Comparison of ENCODE assay signal across 8 mouse cellular contexts in the genomic region with DNA sequence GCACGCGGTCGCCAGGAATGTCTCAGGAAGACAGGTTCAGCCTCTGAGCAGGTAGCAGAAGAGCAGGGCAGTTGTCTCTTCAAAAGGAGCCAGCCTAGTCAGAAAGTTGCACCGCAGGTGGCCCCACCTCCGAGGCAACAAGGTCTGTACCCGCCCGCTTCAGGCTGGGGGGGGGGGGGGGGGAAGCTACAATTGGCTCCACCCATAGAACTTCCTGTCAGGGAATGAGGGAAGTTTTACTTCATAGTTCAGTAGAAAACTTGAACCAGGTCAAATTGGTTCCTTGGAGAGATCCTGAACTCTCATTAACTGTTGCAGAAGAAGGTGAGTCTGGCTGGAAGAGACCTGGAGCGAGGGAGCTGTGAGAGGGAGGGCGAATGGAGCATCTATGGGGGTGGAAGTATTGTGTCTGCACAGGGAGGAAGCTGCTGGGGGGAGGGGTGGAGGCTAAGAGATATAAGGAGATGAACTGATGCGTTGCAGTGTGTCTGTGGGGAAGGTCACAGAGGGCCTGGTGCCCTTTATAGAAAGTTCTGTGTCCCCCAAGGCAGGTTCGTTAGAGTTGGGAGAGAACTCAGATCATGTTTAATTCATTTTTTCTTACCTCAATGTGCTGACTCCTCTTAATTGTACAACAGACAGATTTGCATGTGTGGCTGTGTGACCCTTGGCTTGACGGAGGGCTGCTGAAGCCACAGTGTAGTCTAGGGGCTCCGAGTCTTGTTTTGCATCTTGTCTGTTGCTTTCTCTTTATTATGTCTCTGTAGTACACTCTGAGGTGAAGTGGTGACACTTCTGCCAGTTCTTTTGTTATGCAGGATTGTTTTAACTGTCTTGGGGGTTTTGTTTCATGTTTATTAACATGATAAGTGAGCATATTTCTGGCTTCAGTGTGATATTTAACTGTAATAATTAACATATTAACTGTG. TPM values are rescaled to one million over a fixed set of nuclear protein-coding genes. Genes with fewer than 3 reads are reported as not detected.
DNase-seq lines count a peak whose midpoint lies in the region; ATAC-seq and TF ChIP-seq lines count a peak whose summit lies in the region.

Gene Gimap9, plus strand, starts transcription at position 199 of the 929 bp plus-strand sequence.

- no peak within 1 kb of the TSS for H3K4me2 ChIP-seq in forebrain, embryonic 16.5 days (ENCODE audit: low read length)
- peak within 1 kb of the TSS; percentile 45 for H3K4me2 ChIP-seq in embryonic facial prominence, embryonic 12.5 days (replicated peaks)
- H3K4me2 ChIP-seq in hindbrain, embryonic 13.5 days = peak within 1 kb of the TSS; percentile 31
- peak within 1 kb of the TSS; percentile 29 for H3K4me2 ChIP-seq in midbrain, postnatal 0 days (ENCODE audit: low read depth, low read length, poor library complexity, severe bottlenecking)

- 26% methylated on average over 13 of the region's 13 CpGs for WGBS in forebrain, embryonic 10.5 days
- 24% methylated on average over 9 of the region's 13 CpGs for WGBS in forebrain, embryonic 16.5 days
- 18% methylated on average over 13 of the region's 13 CpGs for WGBS in embryonic facial prominence, embryonic 12.5 days
- 19% methylated on average over 13 of the region's 13 CpGs for WGBS in hindbrain, embryonic 13.5 days
- WGBS in midbrain, postnatal 0 days = 23% methylated on average over 13 of the region's 13 CpGs

- H3K36me3 ChIP-seq in forebrain, embryonic 10.5 days (replicated peaks) = no peaks in the 10 kb centered on the region
- no peaks in the 10 kb centered on the region for H3K36me3 ChIP-seq in forebrain, embryonic 16.5 days (ENCODE audit: control insufficient read depth, insufficient read depth)
- no peaks in the 10 kb centered on the region for H3K36me3 ChIP-seq in embryonic facial prominence, embryonic 12.5 days
- no peaks in the 10 kb centered on the region for H3K36me3 ChIP-seq in hindbrain, embryonic 13.5 days
- no peaks in the 10 kb centered on the region for H3K36me3 ChIP-seq in midbrain, postnatal 0 days (ENCODE audit: insufficient read depth, low read length)

- no peak for DNase-seq in forebrain, embryonic 10.5 days (ENCODE audit: extremely low spot score, low spot score)
- peak; percentile 78 for DNase-seq in liver
- DNase-seq in midbrain, postnatal 0 days (ENCODE audit: low spot score) = no peak
- DNase-seq in thymus, postnatal 25 days = peak; percentile 91
- DNase-seq in ovary, postnatal 14 days (ENCODE audit: low spot score) = no peak

- peaks cover 10% of the 10 kb centered on the region for H3K4me1 ChIP-seq in forebrain, embryonic 10.5 days
- H3K4me1 ChIP-seq in forebrain, embryonic 16.5 days (replicated peaks; ENCODE audit: control insufficient read depth, insufficient read depth, low read length) = no peaks in the 10 kb centered on the region
- H3K4me1 ChIP-seq in embryonic facial prominence, embryonic 12.5 days = no peaks in the 10 kb centered on the region; the same call in 1 of the 2 replicates
- H3K4me1 ChIP-seq in hindbrain, embryonic 13.5 days (replicated peaks) = 0 out of 2 replicates have a peak, but pooled peaks cover 3% of the 10 kb centered on the region
- H3K4me1 ChIP-seq in midbrain, postnatal 0 days (ENCODE audit: insufficient read depth, low read length) = no peaks in the 10 kb centered on the region

- peak within 1 kb of the TSS; percentile 64; the same call in 1 of the 2 replicates for H3K27ac ChIP-seq in forebrain, embryonic 10.5 days
- no peak within 1 kb of the TSS for H3K27ac ChIP-seq in forebrain, embryonic 16.5 days (ENCODE audit: low read length)
- H3K27ac ChIP-seq in embryonic facial prominence, embryonic 12.5 days = no peak within 1 kb of the TSS
- H3K27ac ChIP-seq in hindbrain, embryonic 13.5 days = no peak within 1 kb of the TSS
- H3K27ac ChIP-seq in midbrain, postnatal 0 days (ENCODE audit: low read depth, low read length) = no peak within 1 kb of the TSS

- H3K9ac ChIP-seq in forebrain, embryonic 16.5 days (replicated peaks; ENCODE audit: low read depth, low read length) = no peak within 1 kb of the TSS
- 0 out of 2 replicates have a peak within 1 kb of the TSS, but pooled peaks have one; percentile 11 for H3K9ac ChIP-seq in embryonic facial prominence, embryonic 12.5 days
- 0 out of 2 replicates have a peak within 1 kb of the TSS, but pooled peaks have one; percentile 35 for H3K9ac ChIP-seq in hindbrain, embryonic 13.5 days
- no peak within 1 kb of the TSS for H3K9ac ChIP-seq in midbrain, postnatal 0 days (replicated peaks; ENCODE audit: low read length, poor library complexity, severe bottlenecking)

- TF ChIP-seq CTCF in midbrain, postnatal 0 days (IDR thresholded peaks at IDR 0.05) = no peak

- H3K27me3 ChIP-seq in forebrain, embryonic 10.5 days (ENCODE audit: poor library complexity, severe bottlenecking) = no peaks in the 10 kb centered on the region
- H3K27me3 ChIP-seq in forebrain, embryonic 16.5 days (replicated peaks; ENCODE audit: control insufficient read depth, insufficient read depth, low read length) = no peaks in the 10 kb centered on the region
- H3K27me3 ChIP-seq in embryonic facial prominence, embryonic 12.5 days = no peaks in the 10 kb centered on the region
- no peaks in the 10 kb centered on the region for H3K27me3 ChIP-seq in hindbrain, embryonic 13.5 days
- H3K27me3 ChIP-seq in midbrain, postnatal 0 days (ENCODE audit: insufficient read depth, low read length) = no peaks in the 10 kb centered on the region

- ATAC-seq in forebrain, embryonic 16.5 days = no peak
- no peak for ATAC-seq in embryonic facial prominence, embryonic 12.5 days (ENCODE audit: insufficient number of reproducible peaks, insufficient read depth, low FRiP score, low TSS enrichment)
- ATAC-seq in hindbrain, embryonic 13.5 days (ENCODE audit: low FRiP score) = no peak
- no peak for ATAC-seq in midbrain, postnatal 0 days (ENCODE audit: low FRiP score)

- peak within 1 kb of the TSS; percentile 33 for H3K4me3 ChIP-seq in forebrain, embryonic 10.5 days
- no peak within 1 kb of the TSS; the same call in 1 of the 2 replicates for H3K4me3 ChIP-seq in forebrain, embryonic 16.5 days (replicated peaks; ENCODE audit: low read length)
- H3K4me3 ChIP-seq in embryonic facial prominence, embryonic 12.5 days = peak within 1 kb of the TSS; percentile 27
- peak within 1 kb of the TSS; percentile 10; the same call in 1 of the 2 replicates for H3K4me3 ChIP-seq in hindbrain, embryonic 13.5 days
- no peak within 1 kb of the TSS for H3K4me3 ChIP-seq in midbrain, postnatal 0 days (ENCODE audit: low read depth, low read length)

- no peaks in the 10 kb centered on the region for H3K9me3 ChIP-seq in forebrain, embryonic 10.5 days
- no peaks in the 10 kb centered on the region for H3K9me3 ChIP-seq in forebrain, embryonic 16.5 days (ENCODE audit: control insufficient read depth, low read length)
- no peaks in the 10 kb centered on the region for H3K9me3 ChIP-seq in embryonic facial prominence, embryonic 12.5 days
- no peaks in the 10 kb centered on the region for H3K9me3 ChIP-seq in hindbrain, embryonic 13.5 days
- H3K9me3 ChIP-seq in midbrain, postnatal 0 days (ENCODE audit: low read length) = no peaks in the 10 kb centered on the region

RNA-seq across cellular contexts. Expression of gene Gimap9, which starts in this region (rescaled TPM):
- polyA plus RNA-seq in forebrain, embryonic 10.5 days (2016; fragmentation: Nextera tagmentation; extraction: Ambion mirVana) = 4.0 TPM in 2 replicates
- polyA plus RNA-seq in forebrain, embryonic 16.5 days (2015; fragmentation: Nextera tagmentation; extraction: Ambion mirVana) = 2.0 and 2.7 TPM in 2 replicates
- 11.6 and 13.7 TPM in 2 replicates for polyA plus RNA-seq in embryonic facial prominence, embryonic 12.5 days (2016; fragmentation: Nextera tagmentation; extraction: Ambion mirVana)
- 2.9 and 3.6 TPM in 2 replicates for polyA plus RNA-seq in hindbrain, embryonic 13.5 days (2015; fragmentation: Nextera tagmentation; extraction: Ambion mirVana)
- 0.55 and 0.71 TPM in 2 replicates for total RNA-seq in midbrain, postnatal 0 days (2014; rRNA removed)
- 1.1 TPM in 2 replicates for polyA plus RNA-seq in midbrain, postnatal 0 days (2015; fragmentation: Nextera tagmentation; extraction: Ambion mirVana)

Comparison
In these comparisons a context has a peak if more than half of its experiments do, and no peak if none do; other contexts are left out.
1. H3K4me3 ChIP-seq: peak in forebrain, embryonic 10.5 days (single experiment), embryonic facial prominence, embryonic 12.5 days (single experiment) and hindbrain, embryonic 13.5 days (single experiment); none in forebrain, embryonic 16.5 days (single experiment) and midbrain, postnatal 0 days (single experiment).
2. DNase-seq: peak in liver (single experiment) and thymus, postnatal 25 days (single experiment); none in forebrain, embryonic 10.5 days (single experiment), midbrain, postnatal 0 days (single experiment) and ovary, postnatal 14 days (single experiment).
3. H3K9ac ChIP-seq: peak in embryonic facial prominence, embryonic 12.5 days (single experiment) and hindbrain, embryonic 13.5 days (single experiment); none in forebrain, embryonic 16.5 days (single experiment) and midbrain, postnatal 0 days (single experiment).